Mouse (Mus musculus): ENCODE results near the gene Odf4.

GRCm38 (mm10) chr11:68893911-68894464, 32.9 kb downstream of the Odf4 start:
- no peak for TF ChIP-seq POLR2A (IDR thresholded peaks at IDR 0.05; ENCODE audit: extremely low read depth, insufficient read depth, low read length)
- no peak for TF ChIP-seq CTCF (IDR thresholded peaks at IDR 0.05; ENCODE audit: extremely low read depth, insufficient read depth, low read length)
